Mouse (Mus musculus) cerebellum, adult 11-12 months (tissue): Measurements from ENCODE around the gene Clec2i.
"Not testable (repeated sequence)": the region's sequence is repeated elsewhere in the genome, so short reads cannot be mapped to it uniquely, and the experiment has no call there.

Source experiments
- DNase-seq: peaks from one replicate; pipeline ENCODE4 v3.0.0; 2022

The Clec2i gene

DNA sequence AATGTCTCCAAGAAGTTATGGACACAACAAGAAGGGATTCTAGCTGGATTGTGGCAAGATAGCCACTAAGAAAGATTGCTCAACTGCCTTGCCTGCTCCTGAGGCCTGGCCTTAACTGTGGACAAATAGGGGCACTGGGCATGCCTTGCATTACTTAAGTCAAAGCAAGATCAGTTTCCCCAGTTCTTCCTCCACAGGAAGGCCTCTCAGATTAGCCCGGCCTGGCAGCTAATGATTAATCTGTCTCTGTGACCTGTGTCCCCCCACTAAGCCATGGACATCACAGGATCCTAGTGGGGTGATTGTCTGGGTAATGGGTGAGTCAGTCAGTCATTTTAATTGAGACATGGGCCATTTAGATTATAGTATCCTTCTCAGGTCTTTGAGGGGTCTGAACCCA lies 31.9 kb upstream of the Clec2i start:
- DNase-seq: no peak

DNA sequence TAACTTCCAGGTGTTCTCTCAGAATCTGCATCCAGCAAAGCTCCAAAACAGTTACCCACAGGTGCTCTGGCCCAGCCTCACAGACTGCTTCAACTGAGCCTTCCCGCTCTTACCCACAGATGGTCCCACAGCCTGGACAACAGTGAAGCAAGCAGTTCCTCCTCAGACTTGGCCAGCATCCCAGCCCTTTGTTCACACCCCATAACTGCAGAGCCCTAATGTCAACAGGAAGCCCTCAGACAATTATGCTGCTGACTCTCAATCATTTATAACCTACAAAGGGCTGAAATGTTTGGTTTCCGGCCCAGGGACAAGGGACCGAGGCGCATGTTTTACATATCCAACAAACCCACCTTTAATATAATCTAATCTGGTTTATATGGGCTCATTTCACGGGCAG lies 31.1 kb upstream of the Clec2i start:
- peak; percentile 59 for DNase-seq

DNA sequence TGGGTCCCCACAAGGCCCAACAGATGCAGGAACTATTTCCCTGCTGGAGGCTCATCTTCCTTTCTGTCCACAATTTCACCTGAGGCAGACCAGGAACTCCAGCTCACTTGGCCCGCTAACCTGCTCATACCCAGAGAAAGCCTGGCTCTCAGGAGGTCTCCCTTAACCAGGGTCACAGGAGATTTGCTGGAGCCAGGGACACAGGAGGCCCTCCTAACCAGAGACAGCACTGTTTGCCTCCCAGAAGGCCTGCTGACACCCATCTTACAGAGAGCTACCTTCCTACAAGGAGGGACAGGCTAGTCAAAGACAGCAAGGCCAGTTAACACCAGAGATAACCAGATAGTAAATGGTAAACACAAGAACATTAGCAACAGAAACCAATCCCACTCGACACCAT lies 29.4 kb upstream of the Clec2i start:
- no peak for DNase-seq

DNA sequence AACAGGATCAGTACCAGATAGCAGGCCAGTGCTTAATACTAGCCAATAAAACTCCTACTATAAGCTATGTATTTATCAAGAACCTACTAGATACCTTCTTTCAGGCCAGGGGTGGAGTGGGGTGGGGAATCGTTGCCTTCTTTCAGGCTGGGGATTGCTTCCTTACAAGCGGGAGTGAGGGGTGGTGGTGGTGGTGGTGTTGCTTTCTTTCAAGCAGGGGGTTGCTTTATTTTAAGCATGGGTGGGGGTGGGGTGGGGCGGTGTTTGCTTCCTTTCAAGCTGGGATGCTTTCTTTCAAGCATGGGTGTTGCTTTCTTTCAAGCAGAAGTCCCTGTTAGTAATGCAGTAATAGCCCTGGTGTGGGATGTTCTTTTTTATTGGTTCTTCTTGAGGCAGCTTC lies 18.5 kb upstream of the Clec2i start:
- no peak for DNase-seq

DNA sequence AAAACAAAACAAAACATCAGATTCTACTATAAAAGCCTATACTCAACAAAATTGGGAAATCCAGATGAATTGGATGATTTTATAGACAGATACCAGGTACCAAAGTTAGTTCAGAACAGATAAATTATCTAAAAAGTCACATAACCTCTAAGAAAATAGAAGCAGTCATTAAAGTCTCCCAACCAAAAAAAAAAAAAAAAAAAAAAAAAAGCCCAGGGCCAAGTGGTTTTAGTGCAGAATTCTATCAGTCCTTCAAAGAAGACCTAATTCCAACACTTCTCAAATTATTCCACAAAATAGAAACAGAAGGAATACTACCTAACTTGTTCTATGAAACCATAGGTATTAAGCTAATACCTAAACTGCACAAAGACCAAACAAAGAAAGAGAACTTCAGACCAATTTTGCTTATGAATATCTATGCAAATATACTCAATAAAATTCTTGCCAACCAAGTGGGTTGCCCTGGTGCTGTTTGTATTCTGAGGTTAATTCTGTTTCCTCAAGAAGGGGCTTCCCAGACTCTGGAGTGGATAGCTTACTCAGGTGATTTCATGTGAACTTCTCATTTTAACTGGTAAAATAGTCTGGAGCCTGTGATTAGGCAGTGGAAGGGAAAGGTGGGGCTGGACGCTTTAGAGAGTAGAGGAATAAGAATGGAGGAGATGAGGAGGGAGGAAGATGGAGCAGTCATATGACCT lies 15.3 kb upstream of the Clec2i start:
- DNase-seq: no peak

DNA sequence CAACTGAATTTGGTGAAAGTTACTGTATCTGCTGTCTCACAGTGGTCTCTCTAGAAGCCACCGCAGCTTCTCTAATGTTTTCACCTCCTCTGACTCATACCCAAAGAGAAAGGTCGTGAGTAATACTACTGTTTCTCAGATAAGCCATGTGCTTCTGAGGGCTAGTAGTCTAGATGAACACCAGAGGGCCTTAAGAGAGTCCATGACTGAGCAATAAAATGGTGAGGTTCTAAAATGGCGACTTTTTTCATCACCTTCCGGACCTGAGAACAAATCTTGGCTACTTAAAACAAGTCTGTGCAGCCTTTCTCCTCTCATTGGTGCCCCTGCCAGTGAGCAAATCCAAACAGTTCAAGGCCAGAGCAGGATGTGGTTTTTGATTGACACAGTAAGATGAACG lies 1.4 kb downstream of the Clec2i start:
- DNase-seq: no peak

DNA sequence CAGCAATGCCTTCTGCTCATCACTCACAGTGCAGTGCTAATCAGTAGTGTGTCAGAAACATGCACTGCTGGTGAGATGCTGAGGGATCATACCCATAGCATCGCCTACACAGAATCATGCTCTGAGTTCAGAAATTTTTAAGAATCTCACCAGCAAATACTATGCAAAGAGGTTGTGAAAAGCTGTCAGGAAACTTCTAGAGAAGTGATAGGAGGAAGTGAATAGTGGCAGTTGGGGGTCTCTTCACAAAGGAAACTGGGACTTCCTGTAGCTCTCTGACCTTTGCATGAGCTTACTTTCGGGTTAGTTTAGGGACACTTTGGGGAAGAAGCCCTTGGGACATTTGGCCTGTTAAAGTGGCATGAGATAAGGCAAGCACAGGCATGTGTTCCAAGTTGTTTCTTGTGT lies 3.6 kb downstream of the Clec2i start, which contains the start of gene BC035044:
Gene BC035044 (minus strand): TSS at position 179 of the 408 bp plus-strand sequence.
- no peak for DNase-seq

DNA sequence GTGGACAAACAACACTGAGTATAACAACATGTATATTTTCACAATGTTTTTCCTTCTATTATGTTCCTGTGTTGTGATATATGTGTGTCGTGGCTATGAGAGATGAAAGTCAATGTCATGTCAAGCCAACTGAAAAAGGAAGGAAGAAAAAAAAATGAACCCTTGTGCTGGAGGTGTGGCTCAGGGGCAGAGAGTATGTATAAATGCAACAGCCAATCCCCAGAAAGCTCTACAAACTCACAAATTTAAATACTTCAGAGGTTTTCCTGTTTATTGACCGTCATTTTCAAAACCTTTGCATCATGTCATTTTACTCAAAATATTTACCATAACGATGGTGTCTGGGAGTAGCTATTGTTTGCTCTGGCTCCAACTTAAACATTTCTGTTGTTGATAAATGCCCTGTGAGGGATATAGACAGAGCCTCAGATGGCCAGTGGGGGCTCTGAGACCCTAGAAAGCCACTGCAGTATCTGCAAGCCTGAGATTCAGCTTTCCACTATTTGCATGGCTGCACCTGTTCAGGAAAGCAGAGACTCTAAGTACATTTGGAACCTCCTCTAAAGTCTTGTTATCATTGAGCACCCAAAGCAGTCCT lies 8.1 kb downstream of the Clec2i start:
- DNase-seq: no peak

DNA sequence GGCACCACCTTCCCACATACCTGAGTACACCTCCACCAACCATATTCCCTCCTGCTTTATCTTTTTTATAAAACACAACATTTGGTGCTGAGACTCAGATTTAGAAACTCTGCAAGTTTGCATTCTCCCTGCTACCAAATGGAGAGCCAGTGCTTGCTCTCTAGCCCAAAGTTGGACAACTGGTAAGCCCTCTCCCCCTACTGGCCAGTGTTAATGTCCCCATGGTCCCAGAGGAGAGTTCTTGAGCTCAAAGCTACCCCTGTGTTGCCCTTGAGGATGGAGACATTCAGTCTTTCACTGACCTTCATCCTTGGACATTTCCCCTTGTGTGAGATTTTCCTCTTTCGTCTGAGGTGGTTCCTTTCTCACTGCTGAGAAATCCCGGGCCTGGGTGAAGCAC lies 12.7 kb downstream of the Clec2i start:
- no peak for DNase-seq

DNA sequence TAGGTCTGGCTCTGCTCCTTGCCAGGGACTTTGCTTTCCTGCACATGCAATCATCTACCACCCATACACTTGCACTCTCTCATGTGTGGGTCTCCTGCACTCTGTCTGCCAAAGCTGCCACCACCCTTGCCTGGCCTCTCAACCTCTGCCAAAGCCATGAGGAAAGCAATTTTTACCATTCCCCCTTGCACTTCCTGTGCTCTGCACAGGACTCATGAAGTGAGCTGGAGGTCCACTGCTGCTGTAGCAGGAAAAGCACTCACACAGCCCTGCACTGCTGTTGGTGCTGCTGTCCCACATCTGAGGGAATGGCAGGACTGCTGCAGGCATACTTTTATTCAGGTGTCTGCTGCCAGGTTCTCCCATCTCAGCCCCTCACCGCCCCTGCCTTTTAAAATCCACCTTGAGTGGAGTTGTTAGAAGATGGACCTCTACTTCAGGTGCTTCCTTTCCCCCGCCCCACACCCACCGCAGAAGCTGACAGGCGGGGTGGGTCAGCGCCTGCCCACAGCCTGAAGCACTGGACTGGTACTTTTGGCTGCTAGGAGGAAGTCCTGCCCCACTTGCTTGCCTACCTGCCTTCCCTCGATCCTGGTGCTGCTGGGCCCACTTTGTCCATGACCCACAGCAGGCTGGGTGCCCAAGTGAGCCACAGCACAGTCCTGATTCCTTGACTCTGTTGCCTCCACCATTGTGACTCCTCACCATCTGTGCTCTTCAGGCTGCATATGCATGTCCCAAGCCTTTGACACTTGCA lies 13.6 kb downstream of the Clec2i start:
- not testable (repeated sequence) for DNase-seq

DNA sequence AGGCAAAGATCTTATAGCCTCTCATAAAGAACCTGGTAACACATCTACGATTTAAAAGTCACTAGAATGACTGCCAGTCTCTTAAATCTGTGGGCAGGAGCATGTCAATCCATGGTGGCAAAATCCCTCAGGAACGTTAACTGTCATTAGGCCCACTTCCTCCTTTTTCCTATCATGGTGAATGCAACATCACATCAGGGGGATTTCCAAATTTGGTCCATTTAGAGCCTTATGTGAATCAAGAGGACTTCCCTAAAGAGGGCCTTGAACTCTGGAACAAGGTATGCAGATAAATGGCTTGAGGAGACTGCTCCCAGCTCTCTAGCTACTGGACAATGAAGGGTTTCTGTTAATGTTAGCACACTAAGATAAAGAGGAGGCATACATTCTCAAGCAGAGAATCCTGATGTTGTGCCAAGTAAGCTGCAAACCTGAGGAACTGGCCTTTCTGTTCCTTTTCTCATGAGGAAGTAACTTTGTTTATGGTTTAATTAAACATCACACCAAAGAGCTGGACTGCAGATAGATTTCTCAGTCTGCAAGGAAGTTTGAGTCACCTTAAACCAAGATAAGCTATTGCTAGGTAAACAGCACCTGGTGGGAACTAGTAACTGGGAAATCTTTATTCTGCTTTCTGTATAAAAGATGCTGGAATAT lies 26.3 kb downstream of the Clec2i start:
- DNase-seq: no peak

DNA sequence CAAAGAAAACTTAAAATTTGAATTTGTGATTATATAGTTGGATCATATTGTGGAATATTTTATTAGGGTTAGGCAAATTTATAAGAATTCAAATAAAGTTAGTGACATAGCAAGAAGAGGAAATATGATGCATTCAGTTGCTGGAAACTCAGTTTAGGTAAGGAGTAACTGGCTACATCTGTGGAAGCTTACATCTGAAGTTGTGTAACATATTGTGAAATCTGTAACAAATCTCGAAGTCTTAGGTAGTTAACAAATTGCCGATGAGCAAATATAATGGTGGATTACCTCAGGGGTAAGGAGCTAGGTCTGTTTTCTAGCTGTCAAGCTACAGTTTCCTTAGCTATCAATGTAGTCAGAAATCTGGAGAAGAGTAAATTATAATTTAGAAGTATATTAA lies 29.9 kb downstream of the Clec2i start:
- DNase-seq: no peak

DNA sequence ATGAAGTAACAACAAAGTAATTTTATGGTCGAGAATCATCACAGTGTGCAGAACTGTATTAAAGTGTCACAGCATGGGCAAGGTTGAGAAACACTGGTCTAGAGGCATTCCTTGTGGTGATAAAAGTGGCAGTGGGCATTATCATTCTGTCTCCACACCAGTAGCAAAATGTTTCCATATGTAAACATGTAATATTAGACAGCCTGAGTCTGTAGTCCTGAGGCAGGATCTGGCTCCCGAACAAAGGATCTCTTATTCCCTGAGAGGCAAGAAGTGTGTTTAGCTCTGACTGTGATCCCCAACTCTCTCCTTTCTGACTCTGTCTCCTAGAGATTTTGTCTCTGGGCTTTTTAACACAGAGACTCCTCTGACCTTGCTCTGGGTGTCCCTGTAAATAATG lies 45.7 kb downstream of the Clec2i start:
- no peak for DNase-seq

DNA sequence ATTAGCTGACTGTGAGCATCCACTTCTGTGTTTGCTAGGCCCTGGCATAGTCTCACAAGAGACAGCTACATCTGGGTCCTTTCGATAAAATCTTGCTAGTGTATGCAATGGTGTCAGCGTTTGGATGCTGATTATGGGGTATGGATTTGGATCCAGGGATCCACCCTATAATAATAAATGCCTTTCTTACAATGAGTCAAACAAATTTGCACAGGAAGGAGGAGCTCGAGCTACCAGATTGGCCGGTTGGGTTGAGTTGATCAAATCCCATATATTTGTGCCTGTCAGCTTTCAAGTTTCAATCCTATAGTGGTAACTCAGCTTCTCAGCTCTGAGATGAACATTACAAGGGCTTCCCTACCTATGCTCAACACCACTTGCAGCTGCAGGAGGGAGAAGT lies 46.7 kb downstream of the Clec2i start, which contains the start of gene Clec2g:
Gene Clec2g (plus strand): TSS at position 301 of the 400 bp plus-strand sequence.
- DNase-seq: not testable (repeated sequence)

DNA sequence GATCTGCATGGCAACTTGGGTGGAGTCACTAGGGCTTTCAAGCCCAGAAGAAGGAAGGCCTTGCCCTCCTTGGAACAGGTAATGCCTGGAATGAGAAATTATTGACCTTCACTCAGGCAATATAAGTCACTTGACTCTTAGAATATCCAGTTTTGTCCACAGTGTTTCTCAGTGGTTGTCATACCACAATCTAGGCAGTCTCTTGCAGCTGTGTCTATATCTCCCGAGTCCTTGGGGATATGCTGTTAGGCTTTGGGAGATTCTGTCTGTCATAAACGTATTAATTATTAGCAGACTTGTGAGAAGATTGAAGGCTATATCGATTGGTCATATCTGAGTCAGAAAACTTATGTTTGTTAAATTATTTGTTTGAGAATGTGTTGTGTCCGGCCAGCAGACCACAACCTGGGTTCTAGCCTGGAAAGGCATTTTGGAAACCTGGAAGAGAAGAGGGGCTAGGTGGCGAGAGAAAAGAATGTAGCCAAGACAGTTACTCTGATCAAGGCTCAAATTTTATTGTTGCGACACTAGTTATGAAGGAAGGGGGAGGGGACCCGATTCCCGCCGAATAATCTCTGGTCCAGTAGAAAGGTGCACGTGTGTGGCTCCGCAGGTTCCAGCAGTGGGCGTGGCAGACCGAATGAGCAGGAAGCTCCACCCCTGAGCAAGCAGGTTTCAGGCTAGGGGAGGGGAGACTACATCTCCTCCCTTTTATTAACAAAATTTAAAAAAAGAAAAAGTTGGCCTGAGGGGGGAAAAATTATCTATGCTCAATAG lies 48.7 kb downstream of the Clec2i start:
- DNase-seq: not testable (repeated sequence)

DNA sequence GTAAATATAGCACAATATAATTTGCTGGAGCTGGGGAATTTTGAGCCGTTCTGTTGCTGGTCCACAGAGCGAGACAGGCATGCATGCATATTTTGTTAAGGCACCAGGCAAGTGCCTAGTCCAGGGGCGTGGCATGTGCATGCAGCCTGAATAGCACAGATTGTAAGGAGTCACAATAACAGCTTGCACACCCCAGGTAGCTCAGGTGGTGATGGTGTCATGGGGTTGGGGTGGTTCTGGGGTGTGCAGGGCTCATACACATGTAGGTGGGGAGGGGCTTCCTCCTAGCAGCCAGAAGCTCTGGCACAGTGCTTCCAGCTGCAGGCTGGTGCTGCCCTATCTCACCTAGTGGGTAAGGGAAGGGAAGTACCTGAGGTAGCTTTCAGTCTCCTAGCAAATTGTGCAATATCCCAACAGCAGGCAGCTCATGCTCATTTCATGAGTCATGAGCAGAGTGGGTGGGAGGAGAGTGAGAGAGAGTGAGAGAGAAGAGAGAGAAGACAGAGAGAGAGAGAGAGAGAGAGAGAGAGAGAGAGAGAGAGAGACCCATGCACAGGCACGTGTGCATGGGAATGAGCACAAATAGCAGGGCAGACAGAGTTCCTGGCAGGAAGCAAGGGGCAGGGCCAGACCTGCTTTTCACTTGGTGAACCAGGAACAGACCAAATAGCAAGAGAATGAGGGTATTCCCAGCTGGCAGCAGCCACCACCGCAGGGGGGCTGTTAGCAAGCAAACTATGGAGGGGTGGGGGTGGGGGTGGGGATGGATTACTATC lies 54.4 kb downstream of the Clec2i start:
- DNase-seq: no peak

DNA sequence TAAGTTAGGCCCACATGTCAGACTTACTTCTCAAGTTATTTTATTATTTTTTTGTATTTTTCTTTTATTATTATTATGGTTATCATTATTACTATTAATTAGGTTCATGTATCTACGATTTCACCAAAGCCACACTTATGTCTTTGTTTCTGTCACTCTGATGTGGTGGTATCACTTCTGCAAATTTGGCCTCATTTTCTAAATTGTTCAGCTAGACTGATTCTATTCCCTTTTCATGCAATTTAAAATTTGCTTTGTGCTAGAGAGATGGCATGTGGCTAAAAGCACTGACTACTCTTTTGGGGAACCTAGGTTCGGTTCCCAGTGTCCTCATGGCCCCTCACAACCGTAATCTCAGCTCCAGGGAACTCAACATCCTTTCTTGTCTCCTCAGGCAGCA lies 58.2 kb downstream of the Clec2i start:
- no peak for DNase-seq
